Mouse (Mus musculus) 416B (cell line): ENCODE measurements around the gene Rpl13a.
"Not testable (repeated sequence)": the region's sequence is repeated elsewhere in the genome, so short reads cannot be mapped to it uniquely, and the experiment has no call there.

ENCODE experiments used
- DNase-seq: peaks from one replicate; pipeline ENCODE4 v3.0.0; 2011; ENCODE audit warnings: low read depth

The Rpl13a gene

DNA sequence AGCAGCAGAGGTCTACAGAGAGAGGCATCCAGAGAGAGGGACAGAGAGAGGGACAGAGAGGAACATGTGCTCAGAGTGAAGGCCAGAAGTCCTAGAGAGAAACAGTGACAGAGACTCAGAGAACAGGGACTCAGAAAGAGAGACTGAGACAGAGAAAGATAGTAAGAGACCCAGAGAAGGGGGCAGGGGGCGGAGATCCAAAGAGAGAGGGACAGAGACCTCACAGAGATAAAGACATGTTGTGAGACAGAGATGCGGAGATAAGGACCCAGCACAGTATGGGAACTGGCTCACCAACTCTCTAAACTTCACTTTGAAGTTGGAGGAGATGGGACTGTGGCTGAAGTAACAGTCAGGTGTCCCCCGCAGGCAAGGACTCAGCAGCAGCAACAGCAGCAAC, 6.8 kb upstream of the Rpl13a start:
- DNase-seq: peak; percentile 41

DNA sequence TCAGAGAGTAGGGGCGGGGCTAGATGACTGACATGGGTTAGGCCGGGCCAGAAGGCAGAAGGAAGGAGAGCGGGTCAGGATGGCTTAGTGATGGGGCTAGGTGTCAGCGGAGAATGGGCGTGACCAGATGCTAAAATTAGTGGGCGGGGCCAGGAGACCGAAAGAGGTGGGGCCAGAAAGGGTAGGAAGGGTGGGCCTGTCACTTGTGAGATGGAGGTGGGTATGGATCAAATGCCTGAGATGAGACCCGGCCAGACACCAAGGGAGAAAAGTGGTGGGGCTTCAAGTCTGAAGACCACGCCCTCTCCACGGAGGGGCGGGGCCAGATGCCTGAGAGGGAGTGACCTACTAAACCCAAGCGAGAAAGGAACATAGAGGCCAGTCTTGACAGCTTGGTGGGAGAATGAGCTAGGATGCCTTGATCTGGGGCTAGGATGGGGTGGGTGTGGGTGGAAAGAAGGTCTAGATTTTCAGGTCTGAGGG, 6.0 kb upstream of the Rpl13a start:
- DNase-seq: peak; percentile 88

DNA sequence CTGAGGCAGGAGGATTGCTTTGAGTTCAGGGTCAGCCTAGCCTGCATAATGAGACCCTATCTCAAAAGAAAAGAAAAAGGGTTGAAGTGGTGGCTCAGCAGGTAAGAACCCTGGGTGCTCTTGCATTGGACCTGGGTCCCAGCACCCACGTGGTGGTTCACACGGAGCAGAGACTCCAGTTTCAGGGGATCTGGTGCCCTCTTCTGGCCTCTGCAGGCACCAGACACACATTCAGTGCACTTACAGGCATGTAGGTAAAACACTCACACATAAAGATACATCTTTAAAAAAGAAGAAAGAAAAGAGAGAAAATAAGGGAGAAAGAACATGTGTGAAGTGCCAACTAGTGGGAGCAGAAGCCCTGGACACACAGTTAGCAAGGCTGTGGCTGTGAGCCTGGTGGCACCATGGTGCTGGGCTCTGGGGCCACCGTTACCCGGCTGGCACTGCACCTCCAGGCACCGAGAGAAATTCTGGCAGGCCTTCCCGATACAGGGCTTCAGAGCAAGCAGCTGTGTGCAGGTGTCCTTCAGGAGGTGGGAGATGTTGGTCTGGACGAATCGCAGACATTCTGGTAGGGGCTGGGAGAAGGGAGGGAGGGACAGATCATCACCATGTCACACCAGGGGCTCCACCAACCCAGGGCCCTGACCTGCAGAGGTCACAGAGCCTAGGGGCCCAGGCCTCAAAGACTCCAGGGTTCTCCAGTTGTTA, 5.0 kb upstream of the Rpl13a start:
- DNase-seq: peak; percentile 27

GRCm38 (mm10) chr7:45131850-45132249, 3.3 kb upstream of the Rpl13a start:
- DNase-seq: no peak

DNA sequence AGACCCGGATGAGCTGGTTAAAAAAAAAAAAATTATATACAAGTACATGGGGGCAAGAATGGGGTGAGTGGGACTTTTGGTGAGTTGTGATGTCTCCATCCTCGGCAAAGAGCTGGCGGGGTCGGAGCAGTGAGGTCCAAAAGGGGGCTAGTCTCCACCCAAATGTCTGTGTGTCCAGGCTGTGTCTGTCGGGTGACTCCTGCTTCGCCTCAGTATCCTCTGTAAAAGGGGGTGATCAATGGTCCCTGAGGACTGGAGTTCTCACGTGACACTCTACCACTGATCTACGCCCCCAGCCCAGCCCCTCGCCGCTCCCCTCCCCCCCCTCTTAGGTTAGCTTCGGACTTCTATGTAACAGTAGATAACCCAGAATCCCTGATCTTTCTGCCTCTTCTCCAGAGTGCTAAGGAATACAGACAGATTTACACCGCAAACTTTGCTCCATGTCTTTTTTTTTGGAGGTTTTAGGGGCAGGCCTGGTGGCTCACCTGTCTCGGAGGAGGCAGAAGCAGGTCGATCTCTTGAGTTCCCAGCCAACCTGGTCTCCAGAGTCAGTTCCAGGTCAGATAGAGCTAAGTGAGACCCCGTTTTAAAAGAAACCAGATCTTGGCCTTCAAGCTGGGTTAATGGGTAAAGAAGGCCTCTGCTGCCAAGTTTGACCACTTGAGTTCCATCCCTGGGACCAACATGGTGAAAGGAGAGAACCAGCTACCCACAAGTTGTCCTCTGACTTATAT, 1.4 kb upstream of the Rpl13a start:
- no peak for DNase-seq

GRCm38 (mm10) chr7:45129318-45129717, 757 bp upstream of the Rpl13a start:
- peak; percentile 87 for DNase-seq

- DNase-seq: no peak
Measured at GRCm38 (mm10) chr7:45127700-45128224, 799 bp downstream of the Rpl13a start.

- DNase-seq: peak; percentile 55
Measured at GRCm38 (mm10) chr7:45126844-45127699, 1.5 kb downstream of the Rpl13a start.

GRCm38 (mm10) chr7:45126147-45126843, 2.3 kb downstream of the Rpl13a start:
- DNase-seq: no peak

GRCm38 (mm10) chr7:45125649-45126048, 2.9 kb downstream of the Rpl13a start:
- not testable (repeated sequence) for DNase-seq

- DNase-seq: peak; percentile 86
Measured at GRCm38 (mm10) chr7:45125144-45125600, 3.4 kb downstream of the Rpl13a start.

- DNase-seq: peak; percentile 100
Measured at GRCm38 (mm10) chr7:45124224-45125143, 4.1 kb downstream of the Rpl13a start, which contains the start of gene Rps11. TSS of gene Rps11 (minus strand) at chr7:45124439.

GRCm38 (mm10) chr7:45123186-45123570, 5.4 kb downstream of the Rpl13a start:
- peak; percentile 63 for DNase-seq

DNA sequence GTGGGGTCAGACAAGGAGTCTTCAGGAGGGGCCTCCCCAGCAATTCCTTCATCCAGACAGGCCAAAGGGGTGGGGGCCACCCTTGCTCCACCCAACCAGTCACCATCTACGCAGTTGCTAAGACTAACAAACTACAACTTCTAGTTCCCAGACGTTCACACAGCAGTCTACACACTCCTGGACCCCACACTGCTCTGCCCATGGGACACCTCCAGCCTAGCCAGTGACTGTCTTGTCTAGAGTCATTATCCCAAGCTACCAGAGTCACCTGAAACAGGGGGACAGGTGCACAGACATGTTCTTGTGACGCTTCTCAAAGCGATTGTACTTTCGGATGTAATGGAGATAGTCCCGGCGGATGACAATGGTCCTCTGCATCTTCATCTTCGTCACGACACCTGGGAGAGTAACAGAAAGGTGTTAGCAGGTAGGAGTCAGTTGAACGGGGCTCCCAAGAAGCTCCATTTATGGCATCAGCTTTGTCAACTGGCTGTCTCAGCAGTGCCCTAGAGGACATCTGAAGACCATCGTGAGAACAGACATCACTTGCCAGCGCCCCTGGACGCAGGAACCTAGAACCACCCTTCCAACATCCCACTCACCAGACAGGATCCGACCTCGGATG, 5.9 kb downstream of the Rpl13a start:
- DNase-seq: no peak

DNA sequence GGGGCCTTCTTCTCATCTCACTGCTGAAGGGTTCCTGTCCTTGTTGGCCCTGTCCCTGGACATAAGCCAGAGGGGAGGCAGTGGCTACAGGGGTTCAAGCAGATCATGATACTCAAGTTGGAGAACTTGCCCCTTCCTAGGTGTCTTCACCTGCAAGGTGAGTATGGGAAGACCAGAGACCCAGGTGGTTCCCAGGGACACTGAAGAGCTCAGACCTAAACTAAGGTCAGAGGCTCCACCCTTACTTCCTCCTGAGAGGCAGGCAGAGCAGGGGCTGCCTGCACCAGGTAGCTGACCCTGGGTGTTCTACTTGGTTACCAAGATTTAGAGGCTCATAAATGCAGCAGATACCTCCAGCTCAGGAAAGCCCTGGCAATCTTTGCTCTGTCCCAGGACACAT, 6.6 kb downstream of the Rpl13a start:
- DNase-seq: no peak

DNA sequence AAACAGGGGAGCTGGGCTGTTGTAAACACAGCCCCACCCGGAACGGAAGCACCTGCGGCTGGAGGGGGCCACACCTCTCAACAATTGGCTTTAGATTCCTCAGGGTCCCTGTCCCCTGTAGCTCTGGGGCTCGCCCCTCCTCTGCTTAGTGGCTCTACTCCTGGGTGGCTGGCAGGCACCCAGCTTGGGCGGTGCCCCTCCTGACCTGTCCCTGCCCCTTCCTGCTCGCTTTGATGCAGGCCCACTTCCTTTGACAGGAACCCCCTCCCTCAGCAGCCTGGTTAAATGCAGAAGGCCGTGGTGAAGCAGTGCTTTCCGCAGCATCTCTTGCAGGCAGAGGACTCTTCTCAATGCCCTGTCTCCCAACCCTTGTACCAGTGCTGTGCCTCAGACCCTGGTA, 7.2 kb downstream of the Rpl13a start:
- DNase-seq: peak; percentile 90

DNA sequence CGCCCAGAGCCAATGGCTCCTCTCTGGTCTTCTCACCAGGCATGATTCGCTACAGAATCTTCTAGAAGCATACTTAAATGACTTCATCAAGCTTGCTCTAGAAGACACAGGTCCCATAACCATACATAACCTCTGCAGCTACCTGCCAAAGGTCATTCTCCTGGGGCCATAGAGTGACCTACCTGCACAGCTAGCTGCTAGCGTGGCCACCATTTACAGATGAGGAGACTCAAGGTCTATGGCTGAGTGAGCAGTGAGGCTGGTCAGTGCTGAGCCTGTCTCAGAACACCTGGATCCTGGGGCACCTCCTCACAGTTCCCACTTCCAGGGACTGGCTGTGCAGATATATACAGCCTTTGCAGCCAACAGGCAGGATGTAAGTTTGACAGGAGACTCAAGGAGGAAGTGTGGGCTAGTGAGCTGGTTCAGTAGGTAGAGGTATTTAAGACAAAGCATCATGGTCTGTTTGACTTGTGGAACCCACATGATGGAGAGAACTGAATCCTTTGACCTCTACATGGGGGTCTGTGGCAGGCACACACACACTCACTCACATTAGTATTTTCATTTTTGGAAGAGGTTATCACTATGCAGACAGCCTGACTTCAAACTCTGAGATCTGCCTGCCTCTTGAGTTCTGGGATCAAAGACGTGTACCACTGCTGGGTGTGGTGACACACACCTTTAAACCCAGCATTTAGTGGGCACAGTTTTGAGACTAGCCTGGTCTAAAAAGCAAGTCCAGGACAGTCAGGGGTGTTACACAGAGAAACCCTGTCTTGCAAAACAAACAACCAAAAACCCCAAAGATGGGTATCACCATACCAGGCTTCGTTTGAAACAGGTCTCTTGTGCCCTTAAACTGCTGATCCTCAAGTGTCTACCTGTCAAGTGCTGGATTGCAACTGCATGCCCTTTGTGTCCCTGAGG, 8.5 kb downstream of the Rpl13a start:
- no peak for DNase-seq

DNA sequence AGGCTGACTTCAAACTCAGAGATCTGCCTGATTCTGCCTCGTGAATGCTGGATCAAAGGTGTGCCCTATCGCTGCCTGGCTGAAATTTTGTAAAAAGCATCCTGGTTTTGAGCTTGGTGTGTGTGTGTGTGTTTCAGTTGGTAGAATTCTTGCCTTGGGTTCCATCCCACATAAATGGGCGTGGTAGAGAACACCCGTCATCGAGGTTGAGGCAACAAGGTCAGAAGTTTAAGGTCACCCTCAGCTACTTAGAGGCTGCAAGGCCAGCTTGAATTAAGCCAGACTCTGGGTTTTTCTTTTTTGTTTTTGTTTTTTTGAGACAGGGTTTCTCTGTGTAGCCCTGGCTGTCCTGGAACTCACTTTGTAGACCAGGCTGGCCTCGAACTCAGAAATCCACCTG, 10.2 kb downstream of the Rpl13a start:
- no peak for DNase-seq

GRCm38 (mm10) chr7:45117566-45117965, 11.0 kb downstream of the Rpl13a start:
- DNase-seq: no peak
